8 mouse cellular contexts compared by ENCODE assay signal in the genomic region with DNA sequence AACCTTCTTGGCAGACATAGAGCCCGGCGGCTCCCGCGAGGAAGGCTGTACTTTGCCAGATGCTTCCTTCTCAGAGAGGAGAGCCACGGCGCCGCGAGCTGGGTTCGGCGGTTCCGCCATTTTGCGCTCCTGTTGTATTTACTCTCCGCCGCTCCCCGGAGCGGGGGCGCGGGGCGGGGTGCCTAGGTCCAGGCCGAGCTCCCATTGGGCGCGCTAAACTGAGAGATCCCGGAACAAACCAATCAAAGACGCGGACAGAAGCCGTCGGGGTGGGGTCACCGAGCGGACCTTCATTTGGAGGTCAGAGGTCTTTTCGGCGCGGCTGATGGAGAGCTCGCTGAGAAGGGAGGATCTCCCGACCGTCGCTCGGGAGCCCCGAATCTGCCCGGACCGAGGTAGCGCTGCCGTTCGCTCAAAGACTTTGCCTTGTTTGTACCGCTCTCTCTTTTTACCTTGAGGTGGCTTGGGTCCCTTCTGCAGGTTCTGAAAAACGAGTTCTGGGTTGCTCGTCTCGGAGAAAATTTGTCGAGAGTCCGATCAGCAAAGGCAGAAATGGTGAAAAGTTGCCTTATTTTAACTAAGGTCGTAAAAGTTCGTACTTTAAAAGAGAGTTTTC. TPM values are rescaled to one million over a fixed set of nuclear protein-coding genes. Genes with fewer than 3 reads are reported as not detected.
DNase-seq lines count a peak whose midpoint lies in the region; ATAC-seq and TF ChIP-seq lines count a peak whose summit lies in the region.

No protein-coding gene starts in this region.

- peak overlapping the region; percentile 93 for H3K9ac ChIP-seq in embryonic facial prominence, embryonic 14.5 days (ENCODE audit: low read depth, low read length)
- peak overlapping the region; percentile 90 for H3K9ac ChIP-seq in heart, adult 2 months (ENCODE audit: low read depth, low read length)
- peak overlapping the region; percentile 96 for H3K9ac ChIP-seq in limb, embryonic 13.5 days
- H3K9ac ChIP-seq in midbrain, embryonic 16.5 days (ENCODE audit: low read depth, low read length) = peak overlapping the region; percentile 95

- no peaks in the 10 kb centered on the region for H3K27me3 ChIP-seq in embryonic facial prominence, embryonic 14.5 days (replicated peaks; ENCODE audit: control insufficient read depth, insufficient read depth, low read length)
- H3K27me3 ChIP-seq in heart, adult 2 months (ENCODE audit: control insufficient read depth, insufficient read depth, low read length) = no peaks in the 10 kb centered on the region
- H3K27me3 ChIP-seq in limb, embryonic 13.5 days = no peaks in the 10 kb centered on the region
- no peaks in the 10 kb centered on the region for H3K27me3 ChIP-seq in midbrain, embryonic 16.5 days (ENCODE audit: control insufficient read depth, insufficient read depth, low read depth, low read length)

- no peak for TF ChIP-seq EP300 in heart, adult 2 months (IDR thresholded peaks at IDR 0.05; ENCODE audit: insufficient read depth, low read depth, low read length)

- peaks cover under 1% of the 10 kb centered on the region for H3K9me3 ChIP-seq in embryonic facial prominence, embryonic 14.5 days (ENCODE audit: control insufficient read depth, low read length)
- H3K9me3 ChIP-seq in limb, embryonic 13.5 days = peaks cover 5% of the 10 kb centered on the region
- H3K9me3 ChIP-seq in midbrain, embryonic 16.5 days (replicated peaks; ENCODE audit: control insufficient read depth, low read length, poor library complexity, severe bottlenecking) = no peaks in the 10 kb centered on the region; the same call in 1 of the 2 replicates

- peak overlapping the region; percentile 96 for H3K4me3 ChIP-seq in embryonic facial prominence, embryonic 14.5 days (ENCODE audit: low read depth, low read length)
- H3K4me3 ChIP-seq in heart, adult 2 months = peak overlapping the region; percentile 87
- H3K4me3 ChIP-seq in limb, embryonic 13.5 days = peak overlapping the region; percentile 96
- H3K4me3 ChIP-seq in midbrain, embryonic 16.5 days (ENCODE audit: low read depth, low read length) = peak overlapping the region; percentile 98

- peaks cover 11% of the 10 kb centered on the region for H3K4me1 ChIP-seq in embryonic facial prominence, embryonic 14.5 days (ENCODE audit: control insufficient read depth, insufficient read depth, low read length)
- H3K4me1 ChIP-seq in heart, adult 2 months (ENCODE audit: control insufficient read depth, insufficient read depth, low read length) = peaks cover 5% of the 10 kb centered on the region
- peaks cover 29% of the 10 kb centered on the region for H3K4me1 ChIP-seq in limb, embryonic 13.5 days
- H3K4me1 ChIP-seq in midbrain, embryonic 16.5 days (ENCODE audit: control insufficient read depth, insufficient read depth, low read length) = peaks cover 17% of the 10 kb centered on the region

- peak; percentile 89 for TF ChIP-seq POLR2A in heart, adult 2 months (IDR thresholded peaks at IDR 0.05; ENCODE audit: insufficient read depth, low read depth, low read length)

- TF ChIP-seq CTCF in heart, adult 2 months (IDR thresholded peaks at IDR 0.05) = no peak

- peak; percentile 97 for DNase-seq in 3T3-L1 (ENCODE audit: low read depth, low spot score)
- DNase-seq in adrenal gland, postnatal 4 days (ENCODE audit: low spot score in 2 of 2) = peak; percentile 81 to 90
- DNase-seq in embryonic facial prominence, embryonic 14.5 days (ENCODE audit: low spot score) = peak; percentile 99
- peak; percentile 94 to 98 for DNase-seq in heart, adult 2 months
- DNase-seq in kidney, adult 8-10 months = peak; percentile 97 to 98
- DNase-seq in spleen, postnatal 10 days (ENCODE audit: low spot score in 2 of 2) = peak; percentile 93 to 95

- H3K4me2 ChIP-seq in embryonic facial prominence, embryonic 14.5 days (ENCODE audit: low read depth, low read length) = peak overlapping the region; percentile 82
- H3K4me2 ChIP-seq in limb, embryonic 13.5 days (replicated peaks) = peak overlapping the region; percentile 72
- H3K4me2 ChIP-seq in midbrain, embryonic 16.5 days (ENCODE audit: low read length) = peak overlapping the region; percentile 74

- WGBS in embryonic facial prominence, embryonic 14.5 days = 1% methylated on average over 44 of the region's 51 CpGs
- under 1% methylated on average over 51 of the region's 51 CpGs for WGBS in heart, adult 2 months
- WGBS in limb, embryonic 13.5 days = under 1% methylated on average over 51 of the region's 51 CpGs
- WGBS in midbrain, embryonic 16.5 days = under 1% methylated on average over 51 of the region's 51 CpGs

- peak overlapping the region; percentile 99 for H3K27ac ChIP-seq in embryonic facial prominence, embryonic 14.5 days (replicated peaks; ENCODE audit: low read depth, low read length)
- peak overlapping the region; percentile 97 for H3K27ac ChIP-seq in heart, adult 2 months
- H3K27ac ChIP-seq in limb, embryonic 13.5 days = peak overlapping the region; percentile 99
- peak overlapping the region; percentile 97 for H3K27ac ChIP-seq in midbrain, embryonic 16.5 days (ENCODE audit: low read length)

- intact Hi-C loops in heart, adult 2 months (cut with DNase I) = loop anchor here (2.0 to 5.0 kb wide), 3 partner anchors 39 to 103 kb away; a partner anchor contains a TSS

- H3K36me3 ChIP-seq in embryonic facial prominence, embryonic 14.5 days (ENCODE audit: control insufficient read depth, insufficient read depth, low read length) = peaks cover 3% of the 10 kb centered on the region; the same call in 1 of the 2 replicates
- H3K36me3 ChIP-seq in heart, adult 2 months (ENCODE audit: control insufficient read depth, insufficient read depth, low read length) = peaks cover 7% of the 10 kb centered on the region
- H3K36me3 ChIP-seq in limb, embryonic 13.5 days = peaks cover 9% of the 10 kb centered on the region
- no peaks in the 10 kb centered on the region for H3K36me3 ChIP-seq in midbrain, embryonic 16.5 days (ENCODE audit: control insufficient read depth, insufficient read depth, low read length)

- no peaks in the 10 kb centered on the region; the same call in none of the 2 replicates for H3K79me2 ChIP-seq in heart, adult 2 months (replicated peaks; ENCODE audit: control insufficient read depth, insufficient read depth, low read length)

- ATAC-seq in embryonic facial prominence, embryonic 14.5 days (ENCODE audit: low read depth) = peak; percentile 99
- ATAC-seq in limb, embryonic 13.5 days (ENCODE audit: low FRiP score, low read depth) = peak; percentile 99
- ATAC-seq in midbrain, embryonic 16.5 days = peak; percentile 99

RNA-seq across cellular contexts. Expression of a gene that starts 4.4 kb away (rescaled TPM):
- 10 to 100 TPM; 19.5 to 21.8 TPM for total RNA-seq in adrenal gland, postnatal 4 days (2021)
- polyA plus RNA-seq in embryonic facial prominence, embryonic 14.5 days (2014; fragmentation: Nextera tagmentation; extraction: Ambion mirVana) = 5.2 and 5.5 TPM in 2 replicates
- 10 to 100 TPM; 11.5 to 15.1 TPM for total RNA-seq in heart, adult 2 months (2021)
- 3.7 and 8.4 TPM in 2 replicates for polyA plus RNA-seq in heart, adult 2 months (2012; rRNA removed)
- polyA plus RNA-seq in limb, embryonic 13.5 days (2015; fragmentation: Nextera tagmentation; extraction: Ambion mirVana) = 5.4 and 6.0 TPM in 2 replicates
- polyA plus RNA-seq in midbrain, embryonic 16.5 days (2015; fragmentation: Nextera tagmentation; extraction: Ambion mirVana) = 4.3 and 4.9 TPM in 2 replicates

Comparison
In these comparisons a context has a peak if more than half of its experiments do, and no peak if none do; other contexts are left out.
1. Peak in every context shown above with its lines: DNase-seq, ATAC-seq, H3K4me3 ChIP-seq and H3K27ac ChIP-seq.